Mouse (Mus musculus): Measurements from ENCODE around the gene Agpat1. TPM values are rescaled to one million over a fixed set of nuclear protein-coding genes. Genes with fewer than 3 reads are reported as not detected.

Gene Agpat1
- polyA plus RNA-seq, 1 experiment from 2014 or later: 70.5 TPM

DNA sequence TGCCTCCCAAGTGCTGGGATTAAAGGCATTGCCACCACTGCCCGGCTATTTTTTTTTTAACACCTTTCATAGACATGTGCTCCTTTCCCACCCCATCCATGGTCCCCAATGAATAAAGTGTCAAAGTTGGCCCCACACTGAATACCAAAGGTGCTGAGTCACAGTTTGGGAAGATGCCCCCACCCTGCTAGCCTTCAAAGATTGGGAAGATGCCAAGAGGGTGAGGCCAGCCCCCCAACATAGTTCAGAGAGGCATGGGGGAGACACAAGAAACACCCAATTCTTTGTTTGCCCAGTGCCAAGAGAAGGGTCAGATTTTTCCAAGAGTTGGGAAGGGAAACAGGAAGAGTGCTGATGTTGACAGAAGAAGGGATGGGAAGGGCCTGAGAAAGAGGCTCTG lies 58.4 kb downstream of the Agpat1 start:
- Histone ChIP-seq H3K36me3 (replicated peaks) (no peaks in the 10 kb centered on the region), H3K9me3 (no peaks in the 10 kb centered on the region), H3K27me3 (peaks cover 65% of the 10 kb centered on the region), H3K4me2 (no peak overlapping the region), H3K9ac (no peak overlapping the region), H3K4me3 (replicated peaks) (no peak overlapping the region), H3K27ac (no peak overlapping the region), H3K4me1 (peaks cover 6% of the 10 kb centered on the region; the same call in 1 of the 2 replicates)
- WGBS: 90% methylated on average over 1 of the region's 1 CpGs
- ATAC-seq (ENCODE audit: low FRiP score): no peak

DNA sequence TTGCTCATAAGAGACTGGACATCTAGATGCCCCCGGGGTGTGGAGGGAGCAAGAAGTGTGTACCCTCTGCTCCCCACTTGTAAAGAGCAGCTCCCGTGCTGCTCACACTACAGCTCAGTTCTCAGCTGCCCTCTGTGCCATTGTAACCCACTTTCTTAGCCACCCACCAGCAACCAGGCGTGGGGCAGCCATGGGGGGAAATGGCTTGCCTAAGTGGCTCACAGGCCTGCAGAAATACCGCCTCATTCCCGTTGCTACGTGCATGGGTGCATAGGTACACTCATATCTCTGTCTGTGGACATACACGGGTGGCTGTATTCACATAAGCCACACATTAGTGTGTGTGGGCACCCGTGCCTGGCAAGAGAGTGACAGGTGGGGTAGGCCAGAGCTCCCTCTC lies 58.9 kb downstream of the Agpat1 start:
- Histone ChIP-seq H3K4me1 (peaks cover 6% of the 10 kb centered on the region; the same call in 1 of the 2 replicates), H3K9me3 (no peaks in the 10 kb centered on the region), H3K36me3 (replicated peaks) (no peaks in the 10 kb centered on the region), H3K4me3 (replicated peaks) (no peak overlapping the region), H3K9ac (no peak overlapping the region), H3K27me3 (peaks cover 70% of the 10 kb centered on the region), H3K27ac (no peak overlapping the region), H3K4me2 (no peak overlapping the region)
- WGBS: 83% methylated on average over 8 of the region's 8 CpGs
- no peak for ATAC-seq (ENCODE audit: low FRiP score)

Other genes with a start within 250 kb of the Agpat1 start
- gene Btnl2, start 249.4 kb upstream of the Agpat1 start, polyA plus RNA-seq (2016; fragmentation: Nextera tagmentation; extraction: Ambion mirVana): not detected in 2 replicates
- gene Btnl1, start 227.1 kb upstream of the Agpat1 start, polyA plus RNA-seq (2016; fragmentation: Nextera tagmentation; extraction: Ambion mirVana): not detected in 2 replicates
- gene BC051142, start 205.4 kb upstream of the Agpat1 start, polyA plus RNA-seq (2016; fragmentation: Nextera tagmentation; extraction: Ambion mirVana): 2.4 and 2.6 TPM in 2 replicates
- gene Btnl4, start 126.9 kb upstream of the Agpat1 start, polyA plus RNA-seq (2016; fragmentation: Nextera tagmentation; extraction: Ambion mirVana): not detected in 2 replicates
- not detected in 2 replicates for gene Btnl6, start 86.9 kb upstream of the Agpat1 start, polyA plus RNA-seq (2016; fragmentation: Nextera tagmentation; extraction: Ambion mirVana)
- gene Notch4, start 40.0 kb upstream of the Agpat1 start, polyA plus RNA-seq (2016; fragmentation: Nextera tagmentation; extraction: Ambion mirVana): 6.9 and 9.5 TPM in 2 replicates
- gene Gpsm3, start 14.5 kb upstream of the Agpat1 start, polyA plus RNA-seq (2016; fragmentation: Nextera tagmentation; extraction: Ambion mirVana): 2.0 and 2.7 TPM in 2 replicates
- 16.6 and 17.8 TPM in 2 replicates for gene Pbx2, start 13.0 kb upstream of the Agpat1 start, polyA plus RNA-seq (2016; fragmentation: Nextera tagmentation; extraction: Ambion mirVana)
- gene Ager, start 6.4 kb upstream of the Agpat1 start, polyA plus RNA-seq (2016; fragmentation: Nextera tagmentation; extraction: Ambion mirVana): 2.6 and 2.9 TPM in 2 replicates
- 241 and 247 TPM in 2 replicates for gene Rnf5, start 572 bp upstream of the Agpat1 start, polyA plus RNA-seq (2016; fragmentation: Nextera tagmentation; extraction: Ambion mirVana)
- 3.2 and 4.6 TPM in 2 replicates for gene Egfl8, start 11.7 kb downstream of the Agpat1 start, polyA plus RNA-seq (2016; fragmentation: Nextera tagmentation; extraction: Ambion mirVana)
- 20.3 and 21.2 TPM in 2 replicates for gene Ppt2, start 24.2 kb downstream of the Agpat1 start, polyA plus RNA-seq (2016; fragmentation: Nextera tagmentation; extraction: Ambion mirVana)
- gene Prrt1, start 25.3 kb downstream of the Agpat1 start, polyA plus RNA-seq (2016; fragmentation: Nextera tagmentation; extraction: Ambion mirVana): 2.9 and 3.9 TPM in 2 replicates
- gene Fkbpl, start 40.5 kb downstream of the Agpat1 start, polyA plus RNA-seq (2016; fragmentation: Nextera tagmentation; extraction: Ambion mirVana): 13.9 and 14.6 TPM in 2 replicates
- gene Atf6b, start 42.9 kb downstream of the Agpat1 start, polyA plus RNA-seq (2016; fragmentation: Nextera tagmentation; extraction: Ambion mirVana): 107 and 109 TPM in 2 replicates
- gene Tnxb, start 66.3 kb downstream of the Agpat1 start, polyA plus RNA-seq (2016; fragmentation: Nextera tagmentation; extraction: Ambion mirVana): 0.03 and 0.04 TPM in 2 replicates
- gene C4b, start 139.6 kb downstream of the Agpat1 start, polyA plus RNA-seq (2016; fragmentation: Nextera tagmentation; extraction: Ambion mirVana): not detected in 2 replicates
- gene Cyp21a1, start 200.3 kb downstream of the Agpat1 start, polyA plus RNA-seq (2016; fragmentation: Nextera tagmentation; extraction: Ambion mirVana): not detected in 2 replicates
- 28.6 and 32.7 TPM in 2 replicates for gene Stk19, start 232.7 kb downstream of the Agpat1 start, polyA plus RNA-seq (2016; fragmentation: Nextera tagmentation; extraction: Ambion mirVana)
- 72.9 and 77.6 TPM in 2 replicates for gene Dxo, start 232.8 kb downstream of the Agpat1 start, polyA plus RNA-seq (2016; fragmentation: Nextera tagmentation; extraction: Ambion mirVana)
- gene Skiv2l, start 245.9 kb downstream of the Agpat1 start, polyA plus RNA-seq (2016; fragmentation: Nextera tagmentation; extraction: Ambion mirVana): 61.8 and 64.8 TPM in 2 replicates
- gene Nelfe, start 246.1 kb downstream of the Agpat1 start, polyA plus RNA-seq (2016; fragmentation: Nextera tagmentation; extraction: Ambion mirVana): 124 and 133 TPM in 2 replicates